9 mouse cellular contexts compared by ENCODE assay signal in genomic region chr1:34850343-34851136, GRCm38 (mm10). TPM values are rescaled to one million over a fixed set of nuclear protein-coding genes. Genes with fewer than 3 reads are reported as not detected.
DNase-seq lines count a peak whose midpoint lies in the region; ATAC-seq and TF ChIP-seq lines count a peak whose summit lies in the region.
"Had no signal": no experiment of that assay in that cellular context is flagged by ENCODE, and none has a peak within 500 bp of the region (broad histone marks: within the 10 kb centered on the region; RNA-seq: fewer than 3 reads in every experiment).

No protein-coding gene starts in this region.

- H3K4me1 ChIP-seq in heart, embryonic 11.5 days (ENCODE audit: control insufficient read depth, insufficient read depth, low read length) = peaks cover 11% of the 10 kb centered on the region
- H3K4me1 ChIP-seq in forebrain, embryonic 11.5 days (replicated peaks; ENCODE audit: control insufficient read depth, insufficient read depth, low read length) = 0 out of 2 replicates have a peak, but pooled peaks cover 2% of the 10 kb centered on the region
- peaks cover 28% of the 10 kb centered on the region for H3K4me1 ChIP-seq in liver, embryonic 12.5 days
- no peaks in the 10 kb centered on the region for H3K4me1 ChIP-seq in stomach, postnatal 0 days (replicated peaks; ENCODE audit: control insufficient read depth, insufficient read depth)

- peak overlapping the region; percentile 78 for H3K4me3 ChIP-seq in heart, embryonic 11.5 days (ENCODE audit: low read depth, low read length)
- peak overlapping the region; percentile 65 for H3K4me3 ChIP-seq in forebrain, embryonic 11.5 days (ENCODE audit: low read depth, low read length)
- peak overlapping the region; percentile 72 for H3K4me3 ChIP-seq in liver, embryonic 12.5 days
- peak overlapping the region; percentile 73 for H3K4me3 ChIP-seq in stomach, postnatal 0 days (ENCODE audit: low read depth, low read length)

- TF ChIP-seq EP300 in stomach, postnatal 0 days (optimal IDR thresholded peaks at IDR 0.05) = no peak

- DNase-seq in heart, adult 8-10 months (ENCODE audit: low spot score) = no peak
- peak; percentile 34 for DNase-seq in NIH3T3 (ENCODE audit: low read depth)
- DNase-seq in forebrain, embryonic 11.5 days (ENCODE audit: low spot score) = no peak
- peak; percentile 29 for DNase-seq in stomach, postnatal 0 days (ENCODE audit: low spot score)
- DNase-seq in yolk sac, embryonic 10.5 days (ENCODE audit: low spot score) = no peak
- DNase-seq in layer of hippocampus, postnatal 25 days (ENCODE audit: extremely low spot score in 1 of 2, low spot score in 1 of 2) = no peak

- ATAC-seq in heart, embryonic 11.5 days (replicated peaks; ENCODE audit: insufficient number of reproducible peaks, low FRiP score, low TSS enrichment) = no peak; the same call in 1 of the 2 replicates
- peak; percentile 72 for ATAC-seq in forebrain, embryonic 11.5 days (replicated peaks; ENCODE audit: low FRiP score)
- ATAC-seq in liver, embryonic 12.5 days = peak; percentile 21; the same call in 1 of the 2 replicates
- peak; percentile 18; the same call in 1 of the 2 replicates for ATAC-seq in stomach, postnatal 0 days (ENCODE audit: low FRiP score, low TSS enrichment)

- peak overlapping the region; percentile 89 for H3K4me2 ChIP-seq in heart, embryonic 11.5 days
- peak overlapping the region; percentile 71 for H3K4me2 ChIP-seq in forebrain, embryonic 11.5 days (ENCODE audit: low read depth, low read length, severe bottlenecking)
- peak overlapping the region; percentile 94 for H3K4me2 ChIP-seq in liver, embryonic 12.5 days
- peak overlapping the region; percentile 93 for H3K4me2 ChIP-seq in stomach, postnatal 0 days (replicated peaks; ENCODE audit: low read depth)

- no peaks in the 10 kb centered on the region for H3K9me3 ChIP-seq in heart, embryonic 11.5 days (replicated peaks; ENCODE audit: control insufficient read depth, low read length)
- H3K9me3 ChIP-seq in forebrain, embryonic 11.5 days (ENCODE audit: control insufficient read depth, low read length) = no peaks in the 10 kb centered on the region
- H3K9me3 ChIP-seq in liver, embryonic 12.5 days (replicated peaks) = no peaks in the 10 kb centered on the region
- no peaks in the 10 kb centered on the region for H3K9me3 ChIP-seq in stomach, postnatal 0 days (ENCODE audit: control insufficient read depth, low read length)

- no peak for TF ChIP-seq CTCF in stomach, postnatal 0 days (IDR thresholded peaks at IDR 0.05; ENCODE audit: low read depth)

- no peaks in the 10 kb centered on the region for H3K27me3 ChIP-seq in heart, embryonic 11.5 days (ENCODE audit: control insufficient read depth, insufficient read depth, low read length)
- no peaks in the 10 kb centered on the region for H3K27me3 ChIP-seq in forebrain, embryonic 11.5 days (ENCODE audit: control insufficient read depth, insufficient read depth, low read length)
- no peaks in the 10 kb centered on the region for H3K27me3 ChIP-seq in liver, embryonic 12.5 days (replicated peaks)
- H3K27me3 ChIP-seq in stomach, postnatal 0 days (ENCODE audit: control insufficient read depth, insufficient read depth, low read length) = no peaks in the 10 kb centered on the region
- H3K27me3 ChIP-seq: Patski had no signal

- H3K27ac ChIP-seq in heart, embryonic 11.5 days (ENCODE audit: low read depth, low read length) = no peak overlapping the region
- H3K27ac ChIP-seq in forebrain, embryonic 11.5 days (ENCODE audit: low read depth, low read length) = no peak overlapping the region
- no peak overlapping the region for H3K27ac ChIP-seq in liver, embryonic 12.5 days
- H3K27ac ChIP-seq in stomach, postnatal 0 days (replicated peaks) = peak overlapping the region; percentile 93

- H3K9ac ChIP-seq in heart, embryonic 11.5 days (ENCODE audit: low read depth, low read length) = peak overlapping the region; percentile 87
- H3K9ac ChIP-seq in forebrain, embryonic 11.5 days (ENCODE audit: low read length) = peak overlapping the region; percentile 87
- peak overlapping the region; percentile 86 for H3K9ac ChIP-seq in liver, embryonic 12.5 days
- H3K9ac ChIP-seq in stomach, postnatal 0 days (ENCODE audit: low read length) = peak overlapping the region; percentile 92

- H3K36me3 ChIP-seq in heart, embryonic 11.5 days (ENCODE audit: control insufficient read depth, insufficient read depth, low read length) = no peaks in the 10 kb centered on the region
- no peaks in the 10 kb centered on the region for H3K36me3 ChIP-seq in forebrain, embryonic 11.5 days (ENCODE audit: control insufficient read depth, insufficient read depth, low read length)
- H3K36me3 ChIP-seq in liver, embryonic 12.5 days = no peaks in the 10 kb centered on the region
- no peaks in the 10 kb centered on the region for H3K36me3 ChIP-seq in stomach, postnatal 0 days (ENCODE audit: control insufficient read depth, insufficient read depth, low read length)

- WGBS in heart, embryonic 11.5 days (ENCODE audit: insufficient replicate concordance) = 43% methylated on average over 11 of the region's 11 CpGs
- WGBS in forebrain, embryonic 11.5 days = 42% methylated on average over 10 of the region's 11 CpGs
- WGBS in liver, embryonic 12.5 days (ENCODE audit: insufficient replicate concordance) = 38% methylated on average over 11 of the region's 11 CpGs
- 40% methylated on average over 10 of the region's 11 CpGs for WGBS in stomach, postnatal 0 days

RNA-seq across cellular contexts. Expression of gene Plekhb2, which starts 0.8 kb away (rescaled TPM):
- 58.0 and 62.3 TPM in 2 replicates for polyA plus RNA-seq in heart, embryonic 11.5 days (2014; fragmentation: Nextera tagmentation; extraction: Ambion mirVana)
- total RNA-seq in heart, adult 8-10 months (2022) = 100 to 1,000 TPM; 110 to 123 (median 116) TPM
- polyA plus RNA-seq in forebrain, embryonic 11.5 days (2014; fragmentation: Nextera tagmentation; extraction: Ambion mirVana) = 50.2 and 50.3 TPM in 2 replicates
- 12.5 and 13.3 TPM in 2 replicates for polyA plus RNA-seq in liver, embryonic 12.5 days (2016; fragmentation: Nextera tagmentation; extraction: Ambion mirVana)
- polyA plus RNA-seq in stomach, postnatal 0 days (2015; fragmentation: Nextera tagmentation; extraction: Ambion mirVana) = 103 and 105 TPM in 2 replicates
- total RNA-seq in layer of hippocampus, postnatal 25 days (2021) = 100 to 1,000 TPM; 164 to 187 TPM

RNA-seq across cellular contexts. Expression of gene Fam168b, which starts 7.7 kb away (rescaled TPM):
- 33.0 and 53.4 TPM in 2 replicates for polyA plus RNA-seq in heart, embryonic 11.5 days (2014; fragmentation: Nextera tagmentation; extraction: Ambion mirVana)
- 10 to 100 TPM; 33.7 to 45.7 (median 38.6) TPM for total RNA-seq in heart, adult 8-10 months (2022)
- 147 and 156 TPM in 2 replicates for polyA plus RNA-seq in forebrain, embryonic 11.5 days (2014; fragmentation: Nextera tagmentation; extraction: Ambion mirVana)
- 32.6 and 35.1 TPM in 2 replicates for polyA plus RNA-seq in liver, embryonic 12.5 days (2016; fragmentation: Nextera tagmentation; extraction: Ambion mirVana)
- 21.4 and 24.7 TPM in 2 replicates for polyA plus RNA-seq in stomach, postnatal 0 days (2015; fragmentation: Nextera tagmentation; extraction: Ambion mirVana)
- 100 to 1,000 TPM; 232 to 236 TPM for total RNA-seq in layer of hippocampus, postnatal 25 days (2021)

Comparison
In these comparisons a context has a peak if more than half of its experiments do, and no peak if none do; other contexts are left out.
1. DNase-seq: peak in NIH3T3 (single experiment) and stomach, postnatal 0 days (single experiment); none in heart, adult 8-10 months (single experiment), forebrain, embryonic 11.5 days (single experiment), yolk sac, embryonic 10.5 days (single experiment) and layer of hippocampus, postnatal 25 days (0 of 2).
2. Peak in every context shown above with its lines, with median percentiles within 50 percentile points of each other: H3K4me2 ChIP-seq, H3K4me3 ChIP-seq and H3K9ac ChIP-seq.